Mouse (Mus musculus): ENCODE measurements around the gene Ppp1r12b. TPM values are rescaled to one million over a fixed set of nuclear protein-coding genes. Genes with fewer than 3 reads are reported as not detected.

Ppp1r12b gene
- polyA plus RNA-seq, 1 experiment, result 2.7 TPM

DNA sequence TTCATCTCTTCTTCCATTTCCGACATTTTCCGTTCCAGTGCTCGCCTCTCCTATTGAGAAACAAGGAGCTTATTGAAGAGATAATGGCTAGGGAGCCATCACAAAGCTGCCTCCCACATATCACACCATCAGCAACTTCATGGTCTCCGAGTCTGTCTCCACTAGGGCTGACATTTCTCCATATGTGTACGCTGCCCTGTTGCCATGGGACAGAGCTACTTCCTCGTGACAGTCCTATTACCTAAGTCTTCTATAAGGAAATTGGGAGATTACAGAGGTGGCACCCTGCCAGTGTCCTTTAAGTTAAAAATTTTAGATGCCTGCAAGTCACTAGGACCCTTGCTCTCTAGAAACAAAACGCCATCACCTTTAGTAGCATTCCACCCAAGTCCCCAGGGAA lies 183.7 kb downstream of the Ppp1r12b start:
- no peak for TF ChIP-seq GATA1 (IDR thresholded peaks at IDR 0.05; ENCODE audit: low read length)

DNA sequence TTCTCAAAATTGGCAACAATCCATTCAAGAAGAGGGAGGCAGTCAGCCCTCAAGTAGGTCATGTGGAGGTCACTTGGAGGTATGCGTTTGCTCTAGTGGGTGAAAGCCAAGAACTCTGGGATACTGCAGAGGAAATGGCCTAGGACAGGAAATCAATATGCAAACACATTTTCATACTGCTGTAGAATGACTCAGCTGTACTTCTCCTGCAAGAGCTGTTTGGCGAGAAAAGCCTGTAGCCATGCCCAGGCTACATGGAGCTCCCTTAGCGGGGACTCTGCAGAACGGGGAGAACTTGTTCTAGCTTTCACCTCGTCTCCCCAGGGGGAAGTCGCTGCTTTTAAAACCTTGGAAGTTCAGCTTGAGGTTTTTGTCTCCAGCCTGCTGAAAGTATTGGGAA lies 184.4 kb downstream of the Ppp1r12b start:
- TF ChIP-seq GATA1 (IDR thresholded peaks at IDR 0.05; ENCODE audit: low read length), result no peak

DNA sequence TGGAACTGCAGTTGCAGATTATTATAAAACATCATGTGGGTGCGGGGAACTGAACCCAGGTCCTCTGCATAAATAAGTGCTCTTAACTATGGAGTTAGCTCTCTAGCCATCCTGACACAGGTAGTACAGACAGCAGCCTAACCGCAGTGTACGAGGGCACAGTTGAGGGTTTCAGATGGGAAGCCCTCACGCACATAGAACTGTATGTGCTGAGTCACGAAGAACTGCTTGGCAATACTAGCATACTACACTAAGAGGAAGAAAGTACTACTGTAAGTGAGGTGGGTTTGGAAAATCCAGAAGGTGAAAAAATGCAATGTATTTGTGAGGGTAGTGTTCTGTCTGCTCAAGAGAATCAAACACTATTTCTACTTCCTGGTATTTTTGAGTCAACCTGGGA lies 185.4 kb downstream of the Ppp1r12b start:
- no peak for TF ChIP-seq GATA1 (IDR thresholded peaks at IDR 0.05; ENCODE audit: low read length)

DNA sequence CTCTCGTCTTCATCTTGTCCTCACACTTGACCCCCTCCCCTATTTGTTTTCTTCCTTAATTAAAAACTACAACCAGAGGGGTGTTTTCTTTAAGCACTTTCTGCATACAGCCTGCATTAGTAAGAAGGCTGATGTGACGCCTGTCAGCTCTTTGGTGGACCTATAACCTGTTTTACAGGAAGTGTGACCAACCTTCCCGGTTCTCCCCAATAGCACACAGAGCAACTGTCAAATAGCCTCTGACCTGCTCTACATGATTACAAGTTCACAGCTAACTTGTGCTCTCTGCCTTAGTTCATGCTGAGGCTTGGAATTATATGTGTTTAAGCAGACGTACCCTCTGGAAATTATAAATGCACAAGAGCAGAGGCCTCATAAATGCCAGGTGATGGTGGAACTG lies 189.3 kb downstream of the Ppp1r12b start:
- TF ChIP-seq GATA1 (IDR thresholded peaks at IDR 0.05; ENCODE audit: low read length), result no peak

DNA sequence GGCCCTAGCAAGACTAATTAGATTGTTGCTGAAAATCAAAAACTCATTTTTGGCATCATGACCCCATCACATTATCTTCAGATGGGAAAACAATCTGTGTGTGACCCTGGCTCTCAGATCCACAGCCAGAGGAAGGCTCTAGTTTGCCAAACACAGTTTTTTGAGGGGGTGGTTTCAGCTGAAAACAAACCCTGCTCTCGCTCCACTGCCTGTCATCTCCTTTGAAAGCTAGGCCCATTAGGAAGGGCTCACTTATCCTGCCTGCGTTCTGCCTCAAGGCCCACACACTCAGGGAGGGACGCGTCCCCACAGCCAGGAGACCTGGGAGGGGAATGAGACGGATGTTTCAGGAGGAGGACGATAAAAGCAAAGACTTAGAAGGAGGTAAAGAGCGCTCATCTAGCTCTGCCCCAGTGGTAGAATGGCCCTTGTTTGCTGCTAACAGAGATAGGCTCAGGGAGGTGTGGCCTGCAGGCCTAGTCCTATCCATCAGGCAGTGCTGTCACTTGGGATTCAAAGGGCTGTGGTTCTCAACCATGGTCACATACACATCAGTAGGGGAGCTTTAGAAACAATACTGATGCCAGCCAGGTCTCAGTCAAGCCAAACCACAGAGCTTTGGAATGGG lies 190.8 kb downstream of the Ppp1r12b start:
- no peak for TF ChIP-seq GATA1 (IDR thresholded peaks at IDR 0.05; ENCODE audit: low read length)

DNA sequence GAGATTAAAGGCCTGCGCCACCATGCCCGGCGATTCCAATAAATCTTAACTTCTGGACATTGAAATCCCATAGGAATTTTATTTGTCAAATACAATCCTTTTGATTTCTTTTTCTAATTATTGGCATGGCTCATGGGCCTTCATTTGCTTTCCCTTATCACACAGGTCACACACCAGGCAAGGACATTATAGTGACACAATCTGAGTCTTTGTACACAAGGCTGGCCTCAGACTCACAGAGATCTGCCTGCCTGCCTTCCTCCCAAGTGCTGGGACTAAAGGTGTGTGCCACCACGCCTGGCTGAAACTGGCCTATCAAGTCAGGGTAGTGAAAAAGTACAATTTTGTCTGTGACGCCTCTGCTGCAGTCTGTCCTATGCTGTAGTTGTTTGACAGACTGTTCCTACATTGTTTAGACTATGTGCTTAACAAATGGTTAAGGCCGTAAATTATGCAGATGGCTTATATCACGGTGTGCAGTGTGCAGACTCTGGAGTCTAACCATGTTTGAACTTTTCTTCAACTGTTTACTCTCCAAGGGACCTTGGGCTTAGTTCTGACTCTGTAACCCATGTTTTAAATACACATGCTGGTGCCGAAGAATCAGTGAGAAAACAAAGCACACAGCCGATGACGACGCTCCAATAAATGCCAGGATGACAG lies 191.8 kb downstream of the Ppp1r12b start:
- no peak for TF ChIP-seq GATA1 (IDR thresholded peaks at IDR 0.05; ENCODE audit: low read length)

DNA sequence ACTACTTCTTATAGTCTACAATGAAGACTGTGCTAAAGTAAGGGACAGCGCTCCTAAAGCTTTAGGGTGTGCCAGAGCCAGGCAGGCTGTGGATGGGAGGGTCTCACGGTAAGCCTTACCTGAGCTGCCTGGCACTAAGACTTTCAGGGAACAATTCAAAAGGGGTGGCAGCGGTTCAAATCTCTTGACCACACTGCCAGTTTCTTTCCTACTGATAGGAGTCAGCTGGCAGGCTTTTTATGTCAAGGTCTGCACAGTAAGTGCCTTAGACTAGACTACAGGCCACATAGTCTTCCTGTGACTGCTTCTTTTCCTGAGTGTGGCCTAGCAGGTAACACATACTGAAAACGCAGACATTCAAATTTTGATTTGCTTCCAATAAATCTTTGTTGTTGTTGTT lies 192.5 kb downstream of the Ppp1r12b start:
- TF ChIP-seq GATA1 (IDR thresholded peaks at IDR 0.05; ENCODE audit: low read length), result no peak

DNA sequence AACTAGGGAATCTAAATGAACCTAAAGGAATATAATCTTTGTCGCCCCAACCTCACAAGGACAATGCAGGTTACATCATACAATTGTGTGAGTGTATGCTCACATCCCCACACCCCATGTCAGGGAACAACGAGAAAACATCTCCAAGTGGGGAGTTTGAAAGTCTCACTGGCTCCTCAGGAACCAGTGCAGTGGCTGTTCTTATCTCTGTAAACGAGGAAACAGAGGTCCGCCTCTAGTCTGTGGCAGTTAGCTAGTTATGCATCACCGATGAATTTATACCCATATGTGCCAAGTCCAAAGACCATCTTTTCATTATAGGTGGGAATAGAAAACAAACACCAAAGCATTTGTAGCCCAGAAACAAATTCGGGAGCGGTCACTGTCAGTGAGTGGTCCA lies 194.2 kb downstream of the Ppp1r12b start:
- no peak for TF ChIP-seq GATA1 (IDR thresholded peaks at IDR 0.05; ENCODE audit: low read length)

DNA sequence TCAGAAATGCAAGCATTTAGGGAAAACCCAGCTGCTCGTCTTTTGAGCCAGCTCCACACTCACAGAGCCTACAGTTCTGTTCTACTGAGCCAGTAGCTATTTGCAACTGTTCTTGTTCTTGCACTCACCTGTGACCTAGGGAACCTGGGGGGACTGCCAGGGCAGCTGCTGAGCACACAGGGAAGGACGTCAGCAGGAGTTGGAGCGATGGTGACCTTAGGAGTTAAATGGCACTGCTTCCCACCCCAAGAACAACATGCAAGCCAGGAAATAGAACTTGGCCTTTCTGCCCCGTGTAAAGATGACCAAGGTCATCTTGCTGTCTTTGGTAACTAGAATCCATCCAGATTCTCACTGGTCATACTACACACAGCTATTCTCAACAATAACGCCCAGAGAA lies 195.1 kb downstream of the Ppp1r12b start:
- TF ChIP-seq GATA1 (IDR thresholded peaks at IDR 0.05; ENCODE audit: low read length), result no peak

DNA sequence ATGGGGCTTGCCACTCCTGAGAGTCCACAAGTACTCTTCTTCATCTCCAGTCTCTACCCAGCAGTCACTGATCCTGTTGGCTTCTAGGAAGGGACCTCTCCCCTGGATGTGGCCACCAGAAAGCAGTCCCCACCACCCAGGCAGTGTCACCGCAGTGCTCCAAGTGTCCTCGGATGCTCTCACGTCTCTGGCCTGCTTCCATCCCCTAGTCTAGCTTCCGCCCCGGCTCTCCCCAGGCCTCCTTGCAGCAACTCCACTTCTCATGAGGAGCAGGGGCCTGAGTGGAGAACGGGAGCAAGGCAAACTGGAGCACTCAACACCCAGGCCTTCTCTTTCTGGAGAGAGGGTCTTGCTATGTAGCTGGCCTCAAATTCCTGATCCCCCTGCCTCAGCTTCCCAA lies 196.6 kb downstream of the Ppp1r12b start:
- TF ChIP-seq GATA1 (IDR thresholded peaks at IDR 0.05; ENCODE audit: low read length), result no peak

DNA sequence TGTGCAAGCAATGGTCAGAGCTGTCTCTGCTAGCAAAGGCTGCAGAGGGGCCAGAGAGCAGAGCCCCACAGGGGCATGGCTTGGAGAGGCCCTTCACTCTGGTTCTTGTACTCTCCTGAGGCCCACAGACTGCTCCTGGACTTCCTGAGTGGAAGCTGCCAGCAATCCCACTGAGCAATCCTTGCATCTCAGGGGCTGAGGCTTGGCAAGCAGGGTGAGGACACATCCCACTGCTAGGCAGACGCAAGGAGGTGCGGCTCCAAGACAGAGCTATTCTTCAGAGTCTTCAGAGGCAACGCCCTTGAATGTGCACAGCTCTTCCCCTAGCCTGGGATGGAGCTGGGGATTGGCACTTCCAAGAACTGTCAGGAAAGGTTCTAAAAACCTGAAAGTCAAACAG lies 198.5 kb downstream of the Ppp1r12b start:
- TF ChIP-seq GATA1 (IDR thresholded peaks at IDR 0.05; ENCODE audit: low read length), result no peak

DNA sequence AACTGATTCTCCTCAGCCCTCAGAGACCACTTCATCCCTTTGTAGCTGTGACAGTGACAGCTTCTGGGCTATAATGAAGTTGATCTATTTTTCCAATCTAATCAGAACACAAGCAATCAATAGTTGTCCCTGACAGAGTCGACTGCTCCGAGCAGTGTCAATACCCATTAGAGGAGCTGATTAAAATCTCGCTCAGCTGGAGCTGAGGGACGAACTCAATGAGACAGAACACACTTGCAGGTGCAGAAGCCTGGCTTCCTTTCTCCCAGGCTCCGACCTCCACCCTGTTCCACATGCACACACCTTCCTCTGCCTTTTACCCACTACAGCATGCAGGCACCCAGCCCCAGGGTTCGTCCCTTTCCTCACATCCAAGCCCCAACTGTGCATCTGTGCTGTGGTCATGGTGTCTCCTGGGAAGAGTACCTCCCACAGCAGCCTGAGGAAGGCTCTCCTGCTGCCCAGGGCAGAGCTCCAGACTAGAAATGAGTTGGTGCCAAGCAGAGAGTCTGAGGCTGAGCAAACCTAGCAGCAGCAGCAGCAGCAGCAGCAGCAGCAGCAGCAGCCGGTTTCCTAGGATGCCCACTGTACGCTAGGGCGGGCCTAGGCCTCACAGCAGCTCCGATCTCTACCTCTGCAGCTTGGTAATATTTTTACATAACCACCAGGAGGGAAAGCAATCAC lies 199.4 kb downstream of the Ppp1r12b start:
- TF ChIP-seq GATA1 (IDR thresholded peaks at IDR 0.05; ENCODE audit: low read length), result no peak

DNA sequence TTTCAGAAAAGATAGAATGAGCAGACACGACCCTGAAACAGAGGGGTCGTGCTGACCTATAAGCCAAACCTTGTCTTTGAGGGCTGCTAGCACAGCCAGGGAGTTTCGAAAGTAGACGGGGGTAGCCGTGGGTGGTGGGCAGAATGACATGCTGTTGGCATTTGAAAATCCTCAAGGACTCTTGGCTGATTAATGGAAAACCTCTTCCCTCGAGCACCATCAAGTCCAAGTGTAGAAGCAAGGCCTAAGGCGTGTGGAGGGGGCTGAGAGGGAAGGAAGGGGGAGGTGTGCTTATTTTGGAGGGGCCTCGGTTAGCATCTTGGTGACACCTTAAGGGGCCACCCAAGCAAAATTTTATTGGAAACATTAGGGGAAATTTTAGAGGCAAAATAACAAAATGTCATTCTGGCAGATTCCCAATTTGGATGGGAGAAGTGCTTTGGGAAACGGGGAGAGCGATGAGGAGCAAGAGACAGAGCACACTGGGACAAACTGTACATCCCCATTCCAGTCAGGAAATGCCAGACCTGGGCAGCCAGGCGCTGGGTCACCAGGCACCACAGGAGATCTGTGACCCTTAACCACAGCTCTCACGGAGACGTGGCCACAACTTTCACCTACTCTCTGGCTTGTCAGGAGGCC lies 200.1 kb downstream of the Ppp1r12b start:
- TF ChIP-seq GATA1 (IDR thresholded peaks at IDR 0.05; ENCODE audit: low read length), result no peak

DNA sequence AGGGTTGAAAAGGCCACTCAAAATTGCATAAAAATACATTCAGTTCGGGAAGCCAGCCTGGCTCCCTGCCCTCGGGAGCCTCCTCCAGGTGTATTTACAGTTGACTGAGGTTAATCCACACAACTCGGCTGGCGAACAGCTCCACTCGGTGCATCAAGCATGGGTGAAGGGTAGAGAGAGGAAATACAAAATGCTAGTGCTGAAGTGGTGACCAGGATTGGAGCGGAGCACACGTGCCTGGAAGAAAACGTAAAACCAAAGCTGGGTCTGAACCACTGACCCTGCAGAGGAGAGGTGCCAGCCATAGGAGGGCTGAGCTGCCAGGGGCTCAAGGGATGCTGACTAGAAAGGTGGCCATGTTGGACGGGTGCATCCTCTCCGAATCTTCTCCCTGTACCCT lies 200.9 kb downstream of the Ppp1r12b start:
- no peak for TF ChIP-seq GATA1 (IDR thresholded peaks at IDR 0.05; ENCODE audit: low read length)

DNA sequence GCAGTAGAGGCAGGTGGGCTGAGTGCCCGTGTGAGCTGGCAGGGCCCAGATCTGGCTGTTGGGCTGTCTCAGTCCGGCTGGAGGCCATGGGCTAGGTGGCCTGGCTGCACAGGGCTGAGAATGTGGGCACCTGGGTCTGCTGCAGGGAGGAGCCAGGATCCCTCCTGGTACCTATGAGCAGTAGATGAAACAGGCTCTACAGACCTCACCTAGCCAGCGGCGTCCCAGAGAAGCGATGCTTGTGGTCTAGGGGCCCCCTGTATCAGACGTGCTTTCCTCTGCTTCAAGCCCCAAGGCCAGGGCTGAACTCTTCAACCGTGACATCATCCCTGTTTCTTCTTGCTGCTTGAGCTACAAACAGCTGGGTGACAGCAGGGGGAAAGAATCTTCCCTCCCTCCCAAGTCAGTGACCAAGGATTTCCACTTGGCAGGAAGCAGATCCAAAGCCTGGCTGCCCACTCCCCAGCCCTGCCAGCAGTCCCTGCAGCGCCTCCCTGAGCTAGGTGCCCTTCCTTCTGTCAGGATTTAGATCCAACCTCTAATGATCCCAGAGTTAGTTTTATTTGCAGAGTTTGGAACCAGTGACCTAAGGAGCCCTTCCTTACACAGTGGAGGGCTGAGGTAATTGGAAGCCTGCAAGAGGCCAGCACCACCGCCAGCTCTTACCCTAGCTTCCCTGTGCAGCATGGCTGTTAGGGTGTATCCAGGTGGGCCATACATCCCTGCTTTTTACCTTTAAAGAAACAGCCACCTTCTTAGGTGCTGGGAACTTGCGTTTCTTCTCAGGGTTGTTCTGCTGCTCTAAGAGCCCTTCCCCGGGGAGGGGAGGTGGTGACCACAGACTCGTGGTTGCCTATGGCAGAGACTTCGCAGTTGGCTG lies 201.8 kb downstream of the Ppp1r12b start:
- TF ChIP-seq GATA1 (IDR thresholded peaks at IDR 0.05; ENCODE audit: low read length), result no peak

Data from G1E-ER4 (cell line).